Mouse (Mus musculus): ENCODE measurements at regions not wholly inside any gene's neighbourhood (a gene's known extent, or its start where the extent isn't known, plus 50 kb on each side); places are given as distances from the start of the nearest gene placed in this dataset.

DNA sequence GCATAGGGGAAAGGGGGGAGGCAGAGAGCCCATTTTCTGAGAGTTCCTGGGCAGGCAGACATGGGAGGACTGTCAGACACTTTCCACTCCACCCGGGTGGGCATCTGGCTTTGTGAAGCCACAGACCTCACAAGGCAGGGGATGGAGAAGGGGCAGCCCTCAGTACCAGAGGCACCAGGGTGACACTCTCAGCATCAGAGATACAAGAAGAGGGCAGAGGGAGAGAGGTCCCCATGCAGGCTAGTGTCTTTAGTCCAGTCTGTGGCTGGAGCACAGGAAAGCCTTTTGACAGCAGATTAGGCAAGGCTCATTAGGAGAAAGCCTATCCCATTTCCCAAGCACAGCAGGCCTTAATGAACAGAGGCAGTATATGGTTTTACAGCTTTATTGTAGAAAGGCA, 175.5 kb downstream of the Manea start:
- H3K4me2 ChIP-seq: no peak overlapping the region
- no peak overlapping the region for H3K4me3 ChIP-seq (replicated peaks)
- no peaks in the 10 kb centered on the region for H3K4me1 ChIP-seq
- no peaks in the 10 kb centered on the region for H3K27me3 ChIP-seq (replicated peaks)
- 0 out of 2 replicates have a peak, but pooled peaks have one; percentile 17 for ATAC-seq (ENCODE audit: low FRiP score)
- H3K9ac ChIP-seq (replicated peaks): no peak overlapping the region
- no peaks in the 10 kb centered on the region for H3K36me3 ChIP-seq
- H3K9me3 ChIP-seq (replicated peaks): no peaks in the 10 kb centered on the region
- H3K27ac ChIP-seq (replicated peaks): no peak overlapping the region
- 31% methylated on average over 1 of the region's 1 CpGs for WGBS

DNA sequence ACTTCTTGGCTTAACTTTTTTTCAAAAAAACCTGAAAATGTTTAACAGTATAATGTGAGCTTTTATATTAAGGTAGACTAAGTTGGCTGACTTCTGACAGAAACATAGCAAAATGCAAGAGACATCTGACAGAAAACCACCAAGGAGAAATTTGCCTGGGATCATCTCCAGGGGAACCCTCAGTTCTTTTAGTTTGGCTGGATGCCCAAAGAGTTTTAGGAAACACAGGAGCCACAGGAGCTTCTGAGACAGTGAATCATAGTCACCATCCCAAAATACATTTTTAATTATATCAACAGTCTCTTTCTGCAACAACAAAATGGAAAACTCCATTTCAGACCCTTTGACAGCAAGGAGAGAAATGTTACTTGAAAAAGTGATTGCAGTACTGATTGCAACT, 190.5 kb downstream of the Manea start:
- H3K27me3 ChIP-seq (replicated peaks): no peaks in the 10 kb centered on the region
- no peaks in the 10 kb centered on the region for H3K9me3 ChIP-seq (replicated peaks)
- no peak overlapping the region for H3K4me3 ChIP-seq (replicated peaks)
- no peaks in the 10 kb centered on the region for H3K36me3 ChIP-seq
- no peak overlapping the region for H3K4me2 ChIP-seq
- no peak overlapping the region for H3K9ac ChIP-seq (replicated peaks)
- H3K27ac ChIP-seq (replicated peaks): no peak overlapping the region
- no peak for ATAC-seq (ENCODE audit: low FRiP score)
- no peaks in the 10 kb centered on the region for H3K4me1 ChIP-seq

All from neural tube, embryonic 15.5 days (tissue).